ENCODE assay signal across 21 mouse cellular contexts in genomic region chr3:132326961-132327360, GRCm38 (mm10).
A peak's percentile ranks its signal among the peaks of the same experiment; 100 is the strongest.
DNase-seq lines count a peak whose midpoint lies in the region; ATAC-seq and TF ChIP-seq lines count a peak whose summit lies in the region.
"Had no signal": no experiment of that assay in that cellular context is flagged by ENCODE, and none has a peak within 500 bp of the region (broad histone marks: within the 10 kb centered on the region; RNA-seq: fewer than 3 reads in every experiment).

No protein-coding gene starts in this region.

- no peak overlapping the region for H3K4me3 ChIP-seq in kidney, embryonic 14.5 days (ENCODE audit: low read length)
- H3K4me3 ChIP-seq in thymus, adult 2 months (ENCODE audit: control insufficient read depth, insufficient read depth, low read length), result no peak overlapping the region
- H3K4me3 ChIP-seq: embryonic facial prominence, embryonic 10.5 days; heart, adult 2 months; hindbrain, embryonic 13.5 days; left cerebral cortex, adult 2 months; limb, embryonic 13.5 days; liver, embryonic 13.5 days; midbrain, embryonic 15.5 days had no signal

- no peak for TF ChIP-seq CTCF in Patski (IDR thresholded peaks at IDR 0.05)
- no peak for TF ChIP-seq CTCF in thymus, adult 2 months (IDR thresholded peaks at IDR 0.05; ENCODE audit: borderline replicate concordance, control insufficient read depth, extremely low read depth, insufficient read depth, low read length, poor library complexity)

- DNase-seq in gastrocnemius, adult 18-20 months (ENCODE audit: low spot score), result peak; percentile 23
- no peak for DNase-seq in gastrocnemius, postnatal 10 days
- peak; percentile 23 for DNase-seq in kidney, postnatal 10 days
- no peak for DNase-seq in Patski (ENCODE audit: low read depth, low spot score)
- peak; percentile 19 for DNase-seq in gastrocnemius, postnatal 25 days
- DNase-seq in thymus, adult 2 months, result no peak
- DNase-seq in right cerebral cortex, adult 18-20 months, result no peak
- DNase-seq: B cell, adult 2 months; cerebellum, adult 8-10 months; heart, adult 2 months; layer of hippocampus, adult 9-11 months; liver, embryonic 13.5 days; lung, embryonic 14.5 days; lung, postnatal 36 days had no signal

- H3K27me3 ChIP-seq in kidney, embryonic 14.5 days (ENCODE audit: control insufficient read depth, insufficient read depth, low read length), result no peaks in the 10 kb centered on the region
- H3K27me3 ChIP-seq in Patski, result no peaks in the 10 kb centered on the region
- H3K27me3 ChIP-seq in thymus, adult 2 months (ENCODE audit: control insufficient read depth, insufficient read depth, low read length), result no peaks in the 10 kb centered on the region
- H3K27me3 ChIP-seq: hindbrain, embryonic 13.5 days; limb, embryonic 13.5 days; liver, embryonic 13.5 days; midbrain, embryonic 15.5 days had no signal

- H3K4me1 ChIP-seq in kidney, embryonic 14.5 days (ENCODE audit: control insufficient read depth, insufficient read depth, low read length), result no peaks in the 10 kb centered on the region
- no peaks in the 10 kb centered on the region for H3K4me1 ChIP-seq in thymus, adult 2 months (replicated peaks; ENCODE audit: control insufficient read depth, insufficient read depth, low read length)
- H3K4me1 ChIP-seq: embryonic facial prominence, embryonic 10.5 days; hindbrain, embryonic 13.5 days; liver, embryonic 13.5 days; midbrain, embryonic 15.5 days had no signal

- H3K9ac ChIP-seq in kidney, embryonic 14.5 days (ENCODE audit: low read depth, low read length), result no peak overlapping the region
- H3K9ac ChIP-seq: hindbrain, embryonic 13.5 days; limb, embryonic 13.5 days; liver, embryonic 13.5 days; lung, embryonic 14.5 days; midbrain, embryonic 15.5 days had no signal

- CTCF ChIA-PET in Patski (lab: Charles Lee), result interaction anchor here (0.6 to 1.0 kb wide), 3 partner anchors 18 to 40 kb away, joined by 3 to 5 read pairs (median 3); no protein-coding TSS in a partner anchor

- no peak overlapping the region for H3K4me2 ChIP-seq in kidney, embryonic 14.5 days (replicated peaks; ENCODE audit: low read depth, low read length)
- H3K4me2 ChIP-seq: hindbrain, embryonic 13.5 days; limb, embryonic 13.5 days; liver, embryonic 13.5 days; lung, embryonic 14.5 days; midbrain, embryonic 15.5 days had no signal

- H3K9me3 ChIP-seq in kidney, embryonic 14.5 days (ENCODE audit: control insufficient read depth, low read length), result no peaks in the 10 kb centered on the region
- H3K9me3 ChIP-seq: embryonic facial prominence, embryonic 10.5 days; hindbrain, embryonic 13.5 days; limb, embryonic 13.5 days; liver, embryonic 13.5 days; midbrain, embryonic 15.5 days had no signal

- TF ChIP-seq POLR2A in thymus, adult 2 months (IDR thresholded peaks at IDR 0.05; ENCODE audit: control insufficient read depth, extremely low read depth, insufficient read depth, low read length, poor library complexity), result no peak

- no peaks in the 10 kb centered on the region for H3K36me3 ChIP-seq in kidney, embryonic 14.5 days (ENCODE audit: control insufficient read depth, insufficient read depth, low read length)
- H3K36me3 ChIP-seq in thymus, adult 2 months (ENCODE audit: control insufficient read depth, insufficient read depth, low read length), result no peaks in the 10 kb centered on the region
- H3K36me3 ChIP-seq: embryonic facial prominence, embryonic 10.5 days; hindbrain, embryonic 13.5 days; limb, embryonic 13.5 days; liver, embryonic 13.5 days; midbrain, embryonic 15.5 days had no signal

- 74% methylated on average over 4 of the region's 4 CpGs for WGBS in kidney, embryonic 14.5 days
- 94% methylated on average over 4 of the region's 4 CpGs for WGBS in thymus, adult 2 months

- in situ Hi-C loops in Patski (cut with MboI; ENCODE audit: low pct_unique_long_range_greater_than_20kb), result no loop called here

- no peak overlapping the region for H3K27ac ChIP-seq in kidney, embryonic 14.5 days (ENCODE audit: low read depth, low read length)
- no peak overlapping the region for H3K27ac ChIP-seq in thymus, adult 2 months (ENCODE audit: control insufficient read depth, insufficient read depth, low read length)
- H3K27ac ChIP-seq: embryonic facial prominence, embryonic 10.5 days; heart, adult 2 months; hindbrain, embryonic 13.5 days; left cerebral cortex, adult 2 months; limb, embryonic 13.5 days; liver, embryonic 13.5 days; midbrain, embryonic 15.5 days had no signal

- POLR2A ChIA-PET in Patski (lab: Charles Lee), result no interaction called here

- ATAC-seq in kidney, embryonic 14.5 days (ENCODE audit: low FRiP score, low TSS enrichment), result no peak
- ATAC-seq in Patski, result peak; percentile 31
- ATAC-seq: inflammation-experienced regulatory T-cells, adult 6 months; midbrain, embryonic 15.5 days had no signal

Comparison
In these comparisons a context has a peak if more than half of its experiments do, and no peak if none do; other contexts are left out.
1. DNase-seq: peak in gastrocnemius, adult 18-20 months (single experiment), kidney, postnatal 10 days (single experiment) and gastrocnemius, postnatal 25 days (single experiment); none in gastrocnemius, postnatal 10 days (single experiment), Patski (single experiment), thymus, adult 2 months (single experiment) and right cerebral cortex, adult 18-20 months (single experiment).